Mouse (Mus musculus): ENCODE results near the gene Zfp526. TPM values are rescaled to one million over a fixed set of nuclear protein-coding genes. Genes with fewer than 3 reads are reported as not detected.

The Zfp526 gene
- total RNA-seq, 2 experiments from 2014 or later: 8.0 to 9.1 TPM

DNA sequence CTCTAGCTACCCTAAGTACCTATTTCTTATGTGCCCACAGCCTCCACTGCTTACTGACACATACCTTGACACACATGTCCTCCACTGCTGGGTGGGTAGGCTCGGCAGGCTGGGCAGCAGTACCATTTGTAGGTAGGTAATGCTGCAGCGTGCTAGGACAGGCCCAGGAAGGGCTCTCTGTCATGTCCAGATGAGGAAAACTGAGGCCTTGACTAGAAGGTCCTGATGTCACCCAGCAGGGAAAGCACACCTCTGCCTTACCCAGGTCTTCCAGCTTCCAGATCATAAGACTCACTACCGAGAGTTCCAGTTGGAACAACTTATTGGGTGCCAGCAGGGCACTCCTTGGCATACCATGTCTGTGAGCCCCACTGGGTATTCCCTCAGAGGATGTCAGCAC lies 53.8 kb downstream of the Zfp526 start:
- intact Hi-C loops (cut with DNase I): loop anchor here (1.0 kb wide), 1 partner anchor 15 kb away; no protein-coding TSS in a partner anchor
- DNase-seq: peak in 1 of 2 experiments; percentile 5

DNA sequence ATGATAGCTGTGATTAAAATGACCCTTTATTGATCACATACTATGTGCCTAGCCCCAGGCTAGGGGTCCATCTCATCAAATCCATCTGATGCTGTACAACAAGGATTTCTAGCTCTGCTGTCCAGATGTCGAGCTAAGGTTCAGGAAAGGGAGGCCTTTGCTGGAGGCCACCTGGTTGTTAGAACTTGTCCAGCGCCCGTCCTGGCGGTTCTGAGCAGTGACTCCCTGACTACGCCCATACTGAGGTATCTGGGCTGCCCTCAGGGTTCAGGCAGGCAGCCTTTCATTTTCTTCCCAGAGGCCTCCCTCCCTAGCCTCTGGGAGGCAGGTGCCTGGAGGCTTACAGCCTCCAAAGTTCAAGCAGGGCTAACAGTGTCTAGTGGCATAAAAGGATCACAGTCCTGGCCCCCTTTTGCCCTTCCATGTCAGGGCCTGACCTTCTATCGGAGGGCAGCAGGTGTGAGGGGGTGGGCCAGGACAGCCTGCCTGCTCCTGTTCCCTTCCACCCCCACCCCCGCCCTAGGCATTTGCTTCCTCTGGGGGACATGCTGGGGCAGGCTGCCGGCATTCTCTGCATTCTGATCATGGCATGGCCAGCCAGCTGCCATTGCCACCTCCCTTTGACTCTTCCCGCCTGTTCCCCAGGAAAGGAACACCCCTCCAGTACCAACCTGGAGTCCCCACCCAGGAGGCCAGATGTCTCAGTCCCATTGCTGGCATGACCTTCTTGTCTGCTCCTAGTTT lies 54.5 kb downstream of the Zfp526 start:
- DNase-seq: peak in 1 of 2 experiments; percentile 40
- intact Hi-C loops (cut with DNase I): no loop called here

Small RNAs within 50 kb of the gene (microRNA-seq; reads per million reads assigned to microRNA genes)
- 0 to 0.60 reads per million in 2 experiments for gene Mir7048

Other genes with a start within 250 kb of the Zfp526 start
- gene Rabac1, start 248.7 kb upstream of the Zfp526 start, total RNA-seq (2021): 100 to 1,000 TPM; 289 to 303 TPM
- gene Atp1a3, start 215.5 kb upstream of the Zfp526 start, total RNA-seq (2021): under 1 TPM; 0.62 to 0.80 TPM
- gene Grik5, start 149.1 kb upstream of the Zfp526 start, total RNA-seq (2021): 1 to 10 TPM; 5.8 to 7.6 TPM
- 10 to 100 TPM; 10.5 to 11.2 TPM for gene Zfp574, start 148.9 kb upstream of the Zfp526 start, total RNA-seq (2021)
- gene Pou2f2, start 41.7 kb upstream of the Zfp526 start, total RNA-seq (2021): under 1 TPM; 0.44 to 0.60 TPM
- 10 to 100 TPM; 17.9 to 19.2 TPM for gene Dedd2, start 810 bp upstream of the Zfp526 start, total RNA-seq (2021)
- gene Gsk3a, start 16.4 kb downstream of the Zfp526 start, total RNA-seq (2021): 10 to 100 TPM; 58.6 to 66.6 TPM
- 10 to 100 TPM; 32.8 to 33.2 TPM for gene Erf, start 29.3 kb downstream of the Zfp526 start, total RNA-seq (2021)
- 10 to 100 TPM; 71.2 to 78.7 TPM for gene Cic, start 46.3 kb downstream of the Zfp526 start, total RNA-seq (2021)
- gene Pafah1b3, start 76.6 kb downstream of the Zfp526 start, total RNA-seq (2021): 1 to 10 TPM; 5.1 to 5.6 TPM
- not detected for gene Prr19, start 80.0 kb downstream of the Zfp526 start, total RNA-seq (2021)
- not detected for gene Tmem145, start 84.7 kb downstream of the Zfp526 start, total RNA-seq (2021)
- gene Megf8, start 95.7 kb downstream of the Zfp526 start, total RNA-seq (2021): 10 to 100 TPM; 26.7 to 29.6 TPM
- not detected for gene Cnfn, start 148.3 kb downstream of the Zfp526 start, total RNA-seq (2021)
- 10 to 100 TPM; 43.2 to 55.0 TPM for gene Lipe, start 177.3 kb downstream of the Zfp526 start, total RNA-seq (2021)
- not detected for gene Cxcl17, start 191.5 kb downstream of the Zfp526 start, total RNA-seq (2021)